Mouse (Mus musculus) hindbrain, embryonic 10.5 days (tissue): ENCODE measurements at regions not wholly inside any gene's neighbourhood (a gene's known extent, or its start where the extent isn't known, plus 50 kb on each side); places are given as distances from the start of the nearest gene placed in this dataset.
A peak's percentile ranks its signal among the peaks of the same experiment; 100 is the strongest.

Experiments
- DNase-seq: peaks from one replicate; pipeline ENCODE4 v3.0.0-alpha.2; 2017; ENCODE audit warnings: low spot score
- H3K27ac ChIP-seq: fragments of 300-500 bp; sonication (generic); 2 replicates; pipeline ENCODE4 v1.5.1; 2016; ENCODE audit warnings: mild to moderate bottlenecking, moderate library complexity
- H3K27me3 ChIP-seq: fragments of 300-500 bp; sonication (generic); 2 replicates; pipeline ENCODE4 v1.6.1; 2016; ENCODE audit warnings: mild to moderate bottlenecking; ENCODE audit not compliant: poor library complexity, insufficient read depth, severe bottlenecking
- H3K36me3 ChIP-seq: fragments of 300-500 bp; sonication (generic); 2 replicates; pipeline ENCODE4 v1.6.1; 2016; ENCODE audit warnings: mild to moderate bottlenecking, moderate library complexity
- H3K4me1 ChIP-seq: fragments of 300-500 bp; sonication (generic); replicated peaks from 2 replicates; pipeline ENCODE4 v1.6.1; 2016; ENCODE audit warnings: mild to moderate bottlenecking
- H3K4me3 ChIP-seq: fragments of 300-500 bp; sonication (generic); 2 replicates; pipeline ENCODE4 v1.5.1; 2016; ENCODE audit warnings: mild to moderate bottlenecking, moderate library complexity
- H3K9me3 ChIP-seq: fragments of 300-500 bp; sonication (generic); 2 replicates; pipeline ENCODE4 v1.6.1; 2016; ENCODE audit warnings: mild to moderate bottlenecking, moderate library complexity
- WGBS: fragments of 180-500 bp; shearing (Covaris S2); methylation state at CpG from one replicate; pipeline ENCODE4 v1.1.7; 2016; 5-methylcytosine and 5-hydroxymethylcytosine counted together

- Histone ChIP-seq H3K27ac (peak overlapping the region; percentile 23; the same call in 1 of the 2 replicates), H3K27me3 (no peaks in the 10 kb centered on the region), H3K4me1 (peaks cover 18% of the 10 kb centered on the region), H3K9me3 (no peaks in the 10 kb centered on the region), H3K4me3 (no peak overlapping the region), H3K36me3 (no peaks in the 10 kb centered on the region)
- no peak for DNase-seq
- 74% methylated on average over 11 of the region's 11 CpGs for WGBS
Measured at GRCm38 (mm10) chr2:179379691-179380443, 62.4 kb upstream of the Cdh4 start.

- WGBS, result 83% methylated on average over 4 of the region's 4 CpGs
- Histone ChIP-seq H3K36me3 (no peaks in the 10 kb centered on the region), H3K27ac (no peak overlapping the region), H3K27me3 (no peaks in the 10 kb centered on the region), H3K4me3 (no peak overlapping the region), H3K4me1 (peaks cover 18% of the 10 kb centered on the region), H3K9me3 (no peaks in the 10 kb centered on the region)
- DNase-seq, result no peak
Measured at GRCm38 (mm10) chr2:179380444-179380705, 61.9 kb upstream of the Cdh4 start.

GRCm38 (mm10) chr2:179381916-179382315, 60.3 kb upstream of the Cdh4 start:
- WGBS, result 95% methylated on average over 3 of the region's 3 CpGs
- Histone ChIP-seq H3K27ac (no peak overlapping the region), H3K27me3 (no peaks in the 10 kb centered on the region), H3K4me3 (no peak overlapping the region), H3K9me3 (no peaks in the 10 kb centered on the region), H3K36me3 (no peaks in the 10 kb centered on the region), H3K4me1 (peaks cover 26% of the 10 kb centered on the region)
- DNase-seq, result no peak

- Histone ChIP-seq H3K9me3 (no peaks in the 10 kb centered on the region), H3K27ac (no peak overlapping the region), H3K4me3 (no peak overlapping the region), H3K27me3 (no peaks in the 10 kb centered on the region), H3K36me3 (no peaks in the 10 kb centered on the region), H3K4me1 (peaks cover 27% of the 10 kb centered on the region)
- 86% methylated on average over 9 of the region's 9 CpGs for WGBS
- DNase-seq, result no peak
Measured at GRCm38 (mm10) chr2:179382594-179382993, 59.6 kb upstream of the Cdh4 start.

- Histone ChIP-seq H3K27me3 (no peaks in the 10 kb centered on the region), H3K4me1 (peaks cover 9% of the 10 kb centered on the region), H3K9me3 (no peaks in the 10 kb centered on the region), H3K27ac (no peak overlapping the region), H3K36me3 (no peaks in the 10 kb centered on the region), H3K4me3 (no peak overlapping the region)
- DNase-seq, result no peak
- 64% methylated on average over 6 of the region's 6 CpGs for WGBS
Measured at GRCm38 (mm10) chr2:179386871-179387270, 55.4 kb upstream of the Cdh4 start.

GRCm38 (mm10) chr2:179390486-179390885, 51.7 kb upstream of the Cdh4 start:
- H3K36me3 ChIP-seq, result no peaks in the 10 kb centered on the region

GRCm38 (mm10) chr2:179390924-179391461, 51.2 kb upstream of the Cdh4 start:
- Histone ChIP-seq H3K4me1 (peaks cover 16% of the 10 kb centered on the region), H3K27me3 (no peaks in the 10 kb centered on the region), H3K36me3 (no peaks in the 10 kb centered on the region), H3K9me3 (no peaks in the 10 kb centered on the region), H3K4me3 (no peak overlapping the region), H3K27ac (no peak overlapping the region)
- 82% methylated on average over 11 of the region's 11 CpGs for WGBS
- DNase-seq, result no peak

More at GRCm38 (mm10) chr2:179390486-179390885, 51.7 kb upstream of the Cdh4 start:
- H3K27ac ChIP-seq, result no peak overlapping the region
- 93% methylated on average over 4 of the region's 4 CpGs for WGBS
- DNase-seq, result no peak
- H3K4me3 ChIP-seq, result no peak overlapping the region
- peaks cover 14% of the 10 kb centered on the region for H3K4me1 ChIP-seq
- H3K9me3 ChIP-seq, result no peaks in the 10 kb centered on the region
- H3K27me3 ChIP-seq, result no peaks in the 10 kb centered on the region
